In genomic region chr17:83834120-83834519, GRCm38 (mm10) we compare ENCODE assay signal across 20 mouse cellular contexts. TPM values are rescaled to one million over a fixed set of nuclear protein-coding genes. Genes with fewer than 3 reads are reported as not detected.
DNase-seq lines count a peak whose midpoint lies in the region; ATAC-seq and TF ChIP-seq lines count a peak whose summit lies in the region.
"Had no signal": no experiment of that assay in that cellular context is flagged by ENCODE, and none has a peak within 500 bp of the region (broad histone marks: within the 10 kb centered on the region; RNA-seq: fewer than 3 reads in every experiment).

No protein-coding gene starts in this region.

- no peaks in the 10 kb centered on the region for H3K27me3 ChIP-seq in forebrain, postnatal 0 days (ENCODE audit: insufficient read depth, low read length)
- no peaks in the 10 kb centered on the region for H3K27me3 ChIP-seq in forebrain, embryonic 15.5 days
- H3K27me3 ChIP-seq in liver, adult 2 months (ENCODE audit: control insufficient read depth, insufficient read depth, low read length) = no peaks in the 10 kb centered on the region
- H3K27me3 ChIP-seq in liver, embryonic 12.5 days (replicated peaks) = no peaks in the 10 kb centered on the region
- peaks cover 14% of the 10 kb centered on the region for H3K27me3 ChIP-seq in myocyte (ENCODE audit: control insufficient read depth, insufficient read depth, insufficient read length)
- H3K27me3 ChIP-seq in thymus, adult 2 months (ENCODE audit: control insufficient read depth, insufficient read depth, low read length) = no peaks in the 10 kb centered on the region
- H3K27me3 ChIP-seq: liver, embryonic 13.5 days; Patski had no signal

- H3K4me2 ChIP-seq in forebrain, postnatal 0 days (ENCODE audit: low read depth) = no peak overlapping the region
- no peak overlapping the region for H3K4me2 ChIP-seq in forebrain, embryonic 15.5 days (replicated peaks)
- H3K4me2 ChIP-seq in liver, embryonic 12.5 days = no peak overlapping the region
- no peak overlapping the region for H3K4me2 ChIP-seq in myocyte (ENCODE audit: low read depth)
- H3K4me2 ChIP-seq: heart, embryonic 13.5 days; liver, embryonic 13.5 days had no signal

- no peaks in the 10 kb centered on the region for H3K4me1 ChIP-seq in forebrain, postnatal 0 days (ENCODE audit: insufficient read depth)
- no peaks in the 10 kb centered on the region for H3K4me1 ChIP-seq in forebrain, embryonic 15.5 days
- H3K4me1 ChIP-seq in liver, adult 2 months (ENCODE audit: control insufficient read depth, insufficient read depth, low read length) = peaks cover 31% of the 10 kb centered on the region
- peaks cover 28% of the 10 kb centered on the region for H3K4me1 ChIP-seq in liver, embryonic 12.5 days
- peaks cover 9% of the 10 kb centered on the region for H3K4me1 ChIP-seq in thymus, adult 2 months (replicated peaks; ENCODE audit: control insufficient read depth, insufficient read depth, low read length)

- DNase-seq in forebrain, postnatal 0 days = peak; percentile 51
- peak; percentile 91 for DNase-seq in liver, adult 2 months (ENCODE audit: extremely low read depth, low read depth, low spot score)
- peak; percentile 63 for DNase-seq in testis, postnatal 14 days (ENCODE audit: low spot score)
- DNase-seq in testis, postnatal 10 days (ENCODE audit: low spot score) = no peak
- DNase-seq in thymus, adult 2 months = no peak
- DNase-seq: cerebellum, postnatal 25 days; embryo, embryonic 11 days; gastrocnemius, adult 2 months; kidney, adult 18-20 months; kidney, postnatal 10 days; liver, embryonic 13.5 days; thymus, adult 18-20 months had no signal

- no peaks in the 10 kb centered on the region for H3K9me3 ChIP-seq in forebrain, postnatal 0 days (ENCODE audit: low read length)
- no peaks in the 10 kb centered on the region for H3K9me3 ChIP-seq in forebrain, embryonic 15.5 days
- H3K9me3 ChIP-seq in liver, embryonic 12.5 days (replicated peaks) = no peaks in the 10 kb centered on the region
- H3K9me3 ChIP-seq: heart, embryonic 13.5 days; hindbrain, embryonic 10.5 days; liver, embryonic 13.5 days; midbrain, embryonic 10.5 days had no signal

- H3ac ChIP-seq in myocyte (ENCODE audit: control insufficient read depth, insufficient read length) = no peak overlapping the region

- 38% methylated on average over 4 of the region's 4 CpGs for WGBS in forebrain, postnatal 0 days
- 37% methylated on average over 4 of the region's 4 CpGs for WGBS in forebrain, embryonic 15.5 days
- WGBS in liver, adult 2 months = 14% methylated on average over 4 of the region's 4 CpGs
- WGBS in liver, embryonic 12.5 days (ENCODE audit: insufficient replicate concordance) = 65% methylated on average over 4 of the region's 4 CpGs
- 79% methylated on average over 4 of the region's 4 CpGs for WGBS in thymus, adult 2 months

- peak; percentile 65; the same call in 1 of the 2 replicates for ATAC-seq in forebrain, postnatal 0 days
- no peak for ATAC-seq in forebrain, embryonic 15.5 days (replicated peaks)
- no peak for ATAC-seq in liver, embryonic 12.5 days
- ATAC-seq: Patski had no signal

- no peak overlapping the region for H3K9ac ChIP-seq in forebrain, postnatal 0 days
- H3K9ac ChIP-seq in forebrain, embryonic 15.5 days (replicated peaks) = no peak overlapping the region
- H3K9ac ChIP-seq in liver, adult 2 months (ENCODE audit: low read depth, low read length) = no peak overlapping the region
- no peak overlapping the region for H3K9ac ChIP-seq in liver, embryonic 12.5 days
- H3K9ac ChIP-seq: heart, embryonic 13.5 days; liver, embryonic 13.5 days had no signal

- TF ChIP-seq CTCF in forebrain, postnatal 0 days (IDR thresholded peaks at IDR 0.05; ENCODE audit: low read depth) = no peak
- TF ChIP-seq CTCF in liver, adult 2 months (IDR thresholded peaks at IDR 0.05; ENCODE audit: low read depth, low read length) = no peak
- TF ChIP-seq CTCF in thymus, adult 2 months (IDR thresholded peaks at IDR 0.05; ENCODE audit: borderline replicate concordance, control insufficient read depth, extremely low read depth, insufficient read depth, low read length, poor library complexity) = no peak

- H3K27ac ChIP-seq in forebrain, postnatal 0 days (ENCODE audit: low read depth, low read length) = no peak overlapping the region
- H3K27ac ChIP-seq in forebrain, embryonic 15.5 days (replicated peaks) = no peak overlapping the region
- peak overlapping the region; percentile 83 for H3K27ac ChIP-seq in liver, adult 2 months (replicated peaks; ENCODE audit: insufficient read depth, low read depth, low read length)
- no peak overlapping the region for H3K27ac ChIP-seq in liver, embryonic 12.5 days
- H3K27ac ChIP-seq in thymus, adult 2 months (ENCODE audit: control insufficient read depth, insufficient read depth, low read length) = no peak overlapping the region
- H3K27ac ChIP-seq: gastrocnemius, adult 2 months; heart, embryonic 13.5 days; hindbrain, embryonic 10.5 days; liver, embryonic 13.5 days; macrophage; midbrain, embryonic 10.5 days had no signal

- H3K36me3 ChIP-seq in forebrain, postnatal 0 days (ENCODE audit: insufficient read depth) = no peaks in the 10 kb centered on the region
- no peaks in the 10 kb centered on the region for H3K36me3 ChIP-seq in forebrain, embryonic 15.5 days
- peaks cover 26% of the 10 kb centered on the region; the same call in 1 of the 2 replicates for H3K36me3 ChIP-seq in liver, adult 2 months (ENCODE audit: control insufficient read depth, insufficient read depth, low read length)
- no peaks in the 10 kb centered on the region for H3K36me3 ChIP-seq in liver, embryonic 12.5 days
- H3K36me3 ChIP-seq in myocyte (ENCODE audit: control insufficient read depth, insufficient read depth) = no peaks in the 10 kb centered on the region
- H3K36me3 ChIP-seq in thymus, adult 2 months (ENCODE audit: control insufficient read depth, insufficient read depth, low read length) = no peaks in the 10 kb centered on the region
- H3K36me3 ChIP-seq: heart, embryonic 13.5 days; hindbrain, embryonic 10.5 days; liver, embryonic 13.5 days; midbrain, embryonic 10.5 days had no signal

- H3K79me2 ChIP-seq in liver, adult 2 months (ENCODE audit: control insufficient read depth, insufficient read depth, low read length) = no peaks in the 10 kb centered on the region
- H3K79me2 ChIP-seq in myocyte (ENCODE audit: control insufficient read depth, insufficient read depth) = no peaks in the 10 kb centered on the region

- H3K4me3 ChIP-seq in forebrain, postnatal 0 days (ENCODE audit: low read depth, low read length) = no peak overlapping the region
- no peak overlapping the region for H3K4me3 ChIP-seq in forebrain, embryonic 15.5 days
- H3K4me3 ChIP-seq in liver, adult 2 months (ENCODE audit: insufficient read depth, low read depth, low read length) = no peak overlapping the region
- H3K4me3 ChIP-seq in liver, embryonic 12.5 days = no peak overlapping the region
- no peak overlapping the region for H3K4me3 ChIP-seq in myocyte
- no peak overlapping the region for H3K4me3 ChIP-seq in thymus, adult 2 months (ENCODE audit: control insufficient read depth, insufficient read depth, low read length)
- H3K4me3 ChIP-seq: gastrocnemius, adult 2 months; heart, embryonic 13.5 days; hindbrain, embryonic 10.5 days; liver, embryonic 13.5 days; midbrain, embryonic 10.5 days had no signal

- TF ChIP-seq POLR2A in liver, adult 2 months (IDR thresholded peaks at IDR 0.05; ENCODE audit: extremely low read depth, insufficient read depth, low read length) = no peak
- TF ChIP-seq POLR2A in myocyte (IDR thresholded peaks at IDR 0.05; ENCODE audit: insufficient read length, low read depth) = no peak
- no peak for TF ChIP-seq POLR2A in thymus, adult 2 months (IDR thresholded peaks at IDR 0.05; ENCODE audit: control insufficient read depth, extremely low read depth, insufficient read depth, low read length, poor library complexity)

TF ChIP-seq in myocyte, 11 proteins besides CTCF, POLR2A, EP300 and RAD21:
- TF ChIP-seq USF1 (IDR thresholded peaks at IDR 0.05; ENCODE audit: low read depth) (peak; percentile 30), MYOG (IDR thresholded peaks at IDR 0.05; ENCODE audit: control insufficient read depth in 1 of 3, insufficient read depth in 1 of 3, insufficient read length in 2 of 3, low read depth in 2 of 3) (no peak)

RNA-seq across cellular contexts. Expression of gene Haao, which starts 13.6 kb away (rescaled TPM):
- not detected in 2 replicates for total RNA-seq in forebrain, postnatal 0 days (2014; rRNA removed)
- not detected in 2 replicates for polyA plus RNA-seq in forebrain, postnatal 0 days (2015; fragmentation: Nextera tagmentation; extraction: Ambion mirVana)
- polyA plus RNA-seq in forebrain, embryonic 15.5 days (2015; fragmentation: Nextera tagmentation; extraction: Ambion mirVana) = 0.13 TPM in 1 of 2 replicates, not detected in the other
- 588 and 626 TPM in 2 replicates for total RNA-seq in liver, adult 2 months (2014; rRNA removed)
- polyA plus RNA-seq in liver, adult 2 months (2012; rRNA removed) = 835 and 840 TPM in 2 replicates
- 7.1 and 7.7 TPM in 2 replicates for polyA plus RNA-seq in liver, embryonic 12.5 days (2016; fragmentation: Nextera tagmentation; extraction: Ambion mirVana)
- polyA plus RNA-seq in myocyte (2012; fragmentation: generic; extraction: Trizol) = not detected
- 10.4 and 11.4 TPM in 2 replicates for polyA plus RNA-seq in thymus, adult 2 months (2012; rRNA removed)
- total RNA-seq: gastrocnemius, adult 2 months had no signal
- polyA plus RNA-seq: Patski had no signal

Comparison
In these comparisons a context has a peak if more than half of its experiments do, and no peak if none do; other contexts are left out.
1. DNase-seq: peak in forebrain, postnatal 0 days (single experiment), liver, adult 2 months (single experiment) and testis, postnatal 14 days (single experiment); none in testis, postnatal 10 days (single experiment) and thymus, adult 2 months (single experiment).
2. RNA of gene Haao, which starts 13.6 kb away (polyA plus RNA-seq): 835 to 840 TPM in liver, adult 2 months; 10.4 to 11.4 TPM in thymus, adult 2 months, 7.1 to 7.7 TPM in liver, embryonic 12.5 days, not detected in forebrain, postnatal 0 days, 0.13 TPM in forebrain, embryonic 15.5 days and not detected in myocyte (single experiment); every median in the first group is over 10 times any median in the second.